Mouse (Mus musculus) effector memory CD4-positive, alpha-beta T cell, adult 5 months (primary cell): ENCODE data around the gene Cyp2d40. TPM values are rescaled to one million over a fixed set of nuclear protein-coding genes. Genes with fewer than 3 reads are reported as not detected.

Experiments
- polyA plus RNA-seq: library from polyadenylated mRNA; unstranded; fragments of 100-300 nt; shearing (Covaris generic); gene quantifications from one replicate; pipeline ENCODE4 v1.2.1, GENCODE M21; 2017

Cyp2d40 gene
- not detected for polyA plus RNA-seq

DNA sequence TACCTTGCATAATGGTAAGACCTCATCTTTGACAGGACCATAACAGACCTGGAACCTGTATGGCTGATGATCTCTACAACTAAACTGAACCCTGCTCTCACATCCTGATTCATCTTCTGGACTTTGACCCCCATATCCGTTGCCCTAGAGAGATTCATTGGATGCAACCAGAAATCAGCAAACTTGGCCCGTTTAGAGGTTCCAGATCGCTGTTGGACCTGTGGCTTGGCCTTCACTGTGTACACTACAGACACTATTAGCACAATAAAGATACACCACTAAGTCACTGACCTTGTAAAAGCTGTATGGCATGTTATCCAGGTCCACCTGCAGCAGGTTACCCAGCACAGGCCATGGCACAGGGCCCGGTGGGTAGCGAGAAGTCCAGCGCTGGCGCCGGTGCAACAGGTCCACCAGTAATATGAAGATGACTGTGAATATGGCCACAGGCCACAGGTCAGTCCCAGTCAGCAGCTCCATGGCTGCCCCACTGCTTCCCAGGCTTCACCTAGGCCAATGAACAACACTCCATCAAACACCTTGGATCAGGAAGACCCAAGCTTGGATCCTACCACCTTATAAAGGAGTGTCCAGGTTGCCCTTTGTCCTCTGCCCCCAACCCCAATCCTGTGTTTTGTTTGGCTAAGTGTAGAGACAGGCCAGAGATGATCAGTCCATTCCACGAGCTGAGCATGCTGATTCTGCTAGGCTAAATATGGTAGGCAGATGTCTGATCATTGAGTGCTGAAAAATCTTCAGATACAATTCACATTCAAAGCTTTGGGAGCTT, at the start of gene Cyp2d40:
Cyp2d40 (minus strand) TSS at position 553 of the 790 bp plus-strand sequence.

GRCm38 (mm10) chr15:82794277-82794676, 30.3 kb upstream of the Cyp2d40 start, which contains the start of gene Cyp2d26:
Gene Cyp2d26 (minus strand): TSS chr15:82794294.

Other genes starting within 250 kb of the Cyp2d40 start
- gene Cyp2d12, start 209.1 kb downstream of the Cyp2d40 start, polyA plus RNA-seq, result not detected
- gene Cyp2d34, start 143.2 kb downstream of the Cyp2d40 start, polyA plus RNA-seq, result not detected
- not detected for gene Cyp2d26, start 30.1 kb upstream of the Cyp2d40 start, polyA plus RNA-seq
- 7.3 TPM for gene Tcf20, start 223.7 kb upstream of the Cyp2d40 start, polyA plus RNA-seq